Mouse (Mus musculus) bone marrow, adult 2 months (tissue): Measurements from ENCODE around the gene Taok3.

Source experiments
- CTCF ChIP-seq: fragments of 200-500 bp; IDR thresholded peaks from 2 replicates; pipeline ENCODE4 v1.5.1; 2011; ENCODE audit warnings: low read length, control low read depth; ENCODE audit not compliant: control insufficient read depth, insufficient read depth
- POLR2A ChIP-seq: fragments of 200-500 bp; IDR thresholded peaks from 2 replicates; pipeline ENCODE4 v1.6.1; 2011; ENCODE audit warnings: low read depth, mild to moderate bottlenecking, control low read depth, low read length, borderline replicate concordance; ENCODE audit not compliant: control insufficient read depth

GRCm38 (mm10) chr5:117251763-117252162 is 131.8 kb downstream of the Taok3 start:
- no peak for TF ChIP-seq POLR2A
- no peak for TF ChIP-seq CTCF
